Mouse (Mus musculus): Measurements from ENCODE around the gene Sdk1. TPM values are rescaled to one million over a fixed set of nuclear protein-coding genes. Genes with fewer than 3 reads are reported as not detected.

Sdk1 gene
- total and polyA plus RNA-seq, 3 experiments, result not detected

- TF ChIP-seq MAX (IDR thresholded peaks at IDR 0.05; ENCODE audit: low read length) (no peak), MAZ (IDR thresholded peaks at IDR 0.05; ENCODE audit: low read depth, low read length) (no peak), TCF12 (IDR thresholded peaks at IDR 0.05; ENCODE audit: low read depth, low read length) (no peak), ELF1 (IDR thresholded peaks at IDR 0.05; ENCODE audit: low read depth, low read length) (no peak), RCOR1 (IDR thresholded peaks at IDR 0.05; ENCODE audit: low read depth, low read length) (no peak), CHD1 (IDR thresholded peaks at IDR 0.05; ENCODE audit: low read depth, low read length) (no peak), SMC3 (IDR thresholded peaks at IDR 0.05; ENCODE audit: low read depth, low read length) (no peak), ETS1 (IDR thresholded peaks at IDR 0.05; ENCODE audit: low read depth, low read length) (no peak), E2F4 (IDR thresholded peaks at IDR 0.05; ENCODE audit: borderline replicate concordance, low read depth, low read length) (no peak), UBTF (IDR thresholded peaks at IDR 0.05; ENCODE audit: borderline replicate concordance, insufficient read depth, low read depth, low read length) (no peak), USF2 (IDR thresholded peaks at IDR 0.05; ENCODE audit: borderline replicate concordance in 1 of 2, insufficient read depth in 1 of 2, low read depth in 1 of 2, low read length in 2 of 2) (no peak), MXI1 (IDR thresholded peaks at IDR 0.05; ENCODE audit: low read depth, low read length) (no peak), NRF1 (IDR thresholded peaks at IDR 0.05; ENCODE audit: insufficient read depth, low read depth, low read length, poor library complexity, severe bottlenecking) (no peak), EP300 (IDR thresholded peaks at IDR 0.05; ENCODE audit: low read depth in 1 of 2, low read length in 2 of 2) (no peak), HCFC1 (IDR thresholded peaks at IDR 0.05; ENCODE audit: low read depth, low read length) (no peak), POLR2A (IDR thresholded peaks at IDR 0.05; ENCODE audit: control insufficient read depth in 1 of 2, insufficient read depth in 1 of 2, low read depth in 1 of 2, low read length in 2 of 2, poor library complexity in 1 of 2) (no peak), USF1 (IDR thresholded peaks at IDR 0.05; ENCODE audit: low read depth, low read length) (no peak), ZNF384 (IDR thresholded peaks at IDR 0.05; ENCODE audit: low read depth, low read length) (no peak), RAD21 (IDR thresholded peaks at IDR 0.05; ENCODE audit: low read depth, low read length) (no peak)
- no peaks in the 10 kb centered on the region for H3K79me2 ChIP-seq (ENCODE audit: control insufficient read depth, insufficient read depth, low read length, poor library complexity)
- H3K4me1 ChIP-seq (ENCODE audit: control insufficient read depth in 1 of 2, insufficient read depth in 2 of 2, low read length in 2 of 2), result no peaks in the 10 kb centered on the region
- H3K4me3 ChIP-seq (ENCODE audit: control insufficient read depth in 1 of 2, insufficient read depth in 1 of 2, low read depth in 2 of 2, low read length in 2 of 2), result no peak overlapping the region
- H3K9ac ChIP-seq (ENCODE audit: control insufficient read depth, low read depth, low read length, poor library complexity, severe bottlenecking), result no peak overlapping the region
- H3K36me3 ChIP-seq (ENCODE audit: control insufficient read depth in 1 of 2, insufficient read depth in 2 of 2, low read length in 2 of 2), result no peaks in the 10 kb centered on the region
- H3K27me3 ChIP-seq (ENCODE audit: control insufficient read depth in 1 of 2, insufficient read depth in 2 of 2, low read length in 2 of 2), result no peaks in the 10 kb centered on the region; a peak in 1 of 4 replicates
- no peak for DNase-seq (ENCODE audit: low read depth, low spot score)
- H3K27ac ChIP-seq (ENCODE audit: control insufficient read depth, low read depth, low read length), result no peak overlapping the region
- H3K9me3 ChIP-seq (replicated peaks; ENCODE audit: insufficient read depth, low read length), result no peaks in the 10 kb centered on the region
Observed at GRCm38 (mm10) chr5:141415644-141416243, 174.5 kb downstream of the Sdk1 start.

GRCm38 (mm10) chr5:141428132-141428531 lies 186.8 kb downstream of the Sdk1 start:
- no peak overlapping the region for H3K9ac ChIP-seq (ENCODE audit: control insufficient read depth, low read depth, low read length, poor library complexity, severe bottlenecking)
- H3K36me3 ChIP-seq (ENCODE audit: control insufficient read depth in 1 of 2, insufficient read depth in 2 of 2, low read length in 2 of 2), result no peaks in the 10 kb centered on the region
- no peaks in the 10 kb centered on the region for H3K79me2 ChIP-seq (ENCODE audit: control insufficient read depth, insufficient read depth, low read length, poor library complexity)
- H3K9me3 ChIP-seq (replicated peaks; ENCODE audit: insufficient read depth, low read length), result no peaks in the 10 kb centered on the region
- TF ChIP-seq NRF1 (IDR thresholded peaks at IDR 0.05; ENCODE audit: insufficient read depth, low read depth, low read length, poor library complexity, severe bottlenecking) (no peak), TAL1 (IDR thresholded peaks at IDR 0.05; ENCODE audit: low read length) (no peak), MYC (IDR thresholded peaks at IDR 0.05; ENCODE audit: low read depth, low read length) (no peak), MAX (IDR thresholded peaks at IDR 0.05; ENCODE audit: low read length) (no peak)
- no peaks in the 10 kb centered on the region for H3K4me1 ChIP-seq (ENCODE audit: control insufficient read depth in 1 of 2, insufficient read depth in 2 of 2, low read length in 2 of 2)
- H3K4me3 ChIP-seq (ENCODE audit: control insufficient read depth in 1 of 2, insufficient read depth in 1 of 2, low read depth in 2 of 2, low read length in 2 of 2), result no peak overlapping the region
- H3K27ac ChIP-seq (ENCODE audit: control insufficient read depth, low read depth, low read length), result no peak overlapping the region
- no peak for DNase-seq (ENCODE audit: low read depth, low spot score)
- H3K27me3 ChIP-seq (ENCODE audit: control insufficient read depth in 1 of 2, insufficient read depth in 2 of 2, low read length in 2 of 2), result no peaks in the 10 kb centered on the region

Measured in MEL (cell line).